Mouse (Mus musculus): ENCODE measurements at regions not wholly inside any gene's neighbourhood (a gene's known extent, or its start where the extent isn't known, plus 50 kb on each side); places are given as distances from the start of the nearest gene placed in this dataset.
A peak's percentile ranks its signal among the peaks of the same experiment; 100 is the strongest.

DNA sequence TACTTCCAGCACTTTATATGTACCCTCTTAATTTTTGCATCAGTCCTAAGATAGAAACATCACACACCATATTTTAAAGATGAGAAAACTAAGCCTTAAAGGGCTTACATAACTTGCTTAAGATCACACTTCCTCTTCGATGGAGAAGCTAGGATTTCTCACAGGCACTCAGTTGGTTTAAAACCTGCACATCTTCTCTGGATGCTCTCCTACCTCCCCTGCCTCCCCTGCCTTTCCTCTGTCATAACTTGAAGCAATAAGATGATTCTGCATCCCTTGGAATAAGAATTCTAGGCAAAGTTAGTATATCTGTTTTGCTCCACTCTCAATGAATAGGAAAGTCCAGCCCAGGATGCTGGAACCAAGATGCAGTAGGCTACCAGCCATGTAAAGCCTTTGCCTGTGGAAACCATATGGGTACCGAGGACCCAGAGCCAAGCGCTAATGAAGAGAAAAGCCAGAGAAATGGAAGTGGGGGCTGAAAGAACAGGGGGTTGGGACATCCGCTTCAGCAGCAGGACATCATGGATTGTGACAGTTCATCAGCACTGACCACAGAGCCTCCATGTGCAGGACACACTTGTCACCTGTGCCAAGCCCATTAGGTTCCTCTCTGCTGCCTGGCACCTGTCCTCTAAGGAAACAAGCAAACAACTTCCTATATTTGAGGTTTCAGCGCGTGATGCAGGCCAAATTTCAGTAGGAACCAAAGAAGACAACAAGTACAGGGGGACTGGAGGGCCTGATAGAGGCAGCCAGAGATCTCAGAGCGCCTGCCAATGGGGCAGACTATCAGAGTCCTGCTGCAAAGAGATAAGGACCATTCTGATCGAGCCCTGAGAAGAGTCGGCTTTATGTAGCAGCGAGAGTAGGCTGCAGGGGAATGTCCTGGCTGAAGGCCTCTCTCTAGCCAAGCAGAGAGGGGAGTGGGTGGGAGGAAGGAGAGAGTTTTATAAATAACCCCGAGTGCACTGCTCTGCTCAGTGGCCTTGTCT lies 60.5 kb downstream of the Ier5 start (continued):
- no peak for TF ChIP-seq KAT2A (conservative IDR thresholded peaks at IDR 0.05; ENCODE audit: low read depth, low read length)
- no peak for TF ChIP-seq CTCF (IDR thresholded peaks at IDR 0.05 in 2 of 3, conservative IDR thresholded peaks at IDR 0.05 in 1 of 3; ENCODE audit: control insufficient read depth in 1 of 3, insufficient read depth in 1 of 3, low read depth in 2 of 3, low read length in 3 of 3, poor library complexity in 1 of 3, severe bottlenecking in 1 of 3)
- peak; percentile 89 for TF ChIP-seq MYC (IDR thresholded peaks at IDR 0.05; ENCODE audit: low read depth, low read length)
- TF ChIP-seq TAL1 (IDR thresholded peaks at IDR 0.05; ENCODE audit: low read length), result peak; percentile 97
- peak; percentile 100 for TF ChIP-seq BHLHE40 (IDR thresholded peaks at IDR 0.05; ENCODE audit: borderline replicate concordance, low read depth, low read length)
- no peak for TF ChIP-seq NELFE (IDR thresholded peaks at IDR 0.05; ENCODE audit: low read depth, low read length)
- no peak for TF ChIP-seq UBTF (IDR thresholded peaks at IDR 0.05; ENCODE audit: borderline replicate concordance, insufficient read depth, low read depth, low read length)
- no peak for TF ChIP-seq ZC3H11A (IDR thresholded peaks at IDR 0.05; ENCODE audit: low read depth, low read length)

DNA sequence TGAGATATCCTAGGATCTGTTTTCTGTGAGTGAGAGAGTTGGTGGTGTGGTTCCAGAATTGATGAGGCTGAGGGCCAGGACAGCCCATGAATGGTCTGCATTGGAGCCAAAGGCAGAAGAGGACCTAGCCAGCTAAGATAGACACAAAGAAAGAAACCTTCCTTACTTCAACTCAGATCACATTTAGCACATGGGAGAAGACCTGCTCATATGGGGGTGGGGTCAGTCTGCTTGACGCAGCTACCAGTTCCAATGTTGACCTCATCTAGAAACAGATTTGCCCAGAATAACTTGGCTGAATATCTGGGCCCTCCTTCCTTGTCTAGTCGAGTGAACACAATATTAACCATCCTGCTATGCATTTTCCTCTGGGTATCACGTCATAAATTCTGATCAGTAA lies 62.0 kb downstream of the Ier5 start:
- peaks cover 5 to 23% of the 10 kb centered on the region in 2 experiments for H3K4me1 ChIP-seq (ENCODE audit: control insufficient read depth in 1 of 2, insufficient read depth in 2 of 2, low read length in 2 of 2)

DNA sequence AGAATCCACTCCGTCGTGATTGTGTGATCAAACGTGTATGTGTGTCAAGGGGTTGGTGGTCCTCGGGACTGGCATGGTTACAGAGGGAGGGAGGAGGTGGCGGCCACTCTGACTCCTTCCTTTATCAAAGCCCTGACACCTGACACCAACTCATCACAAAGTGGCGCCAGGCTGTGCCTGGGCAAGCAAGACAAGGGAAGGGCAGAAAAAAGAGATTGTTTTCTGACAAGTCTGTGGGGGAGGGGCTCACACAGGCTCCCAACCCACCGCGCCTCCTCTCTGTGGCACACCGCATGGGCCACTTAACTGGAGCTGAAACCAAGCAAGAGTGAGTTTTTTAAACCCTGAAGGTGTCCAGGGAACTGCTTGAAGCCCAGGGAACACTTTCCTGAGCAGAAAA lies 68.5 kb downstream of the Ier5 start:
- Histone ChIP-seq H3K4me3 (ENCODE audit: control insufficient read depth in 1 of 2, insufficient read depth in 1 of 2, low read depth in 2 of 2, low read length in 2 of 2) (no peak overlapping the region), H3K9ac (ENCODE audit: control insufficient read depth, low read depth, low read length, poor library complexity, severe bottlenecking) (0 out of 2 replicates have a peak overlapping the region, but pooled peaks have one; percentile 22), H3K36me3 (ENCODE audit: control insufficient read depth in 1 of 2, insufficient read depth in 2 of 2, low read length in 2 of 2) (peaks cover 0 to 14% of the 10 kb centered on the region in 2 experiments; a peak in 2 of 4 replicates), H3K79me2 (ENCODE audit: control insufficient read depth, insufficient read depth, low read length, poor library complexity) (no peaks in the 10 kb centered on the region), H3K27ac (ENCODE audit: control insufficient read depth, low read depth, low read length) (no peak overlapping the region; the same call in 1 of the 2 replicates), H3K9me3 (replicated peaks; ENCODE audit: insufficient read depth, low read length) (no peaks in the 10 kb centered on the region), H3K4me1 (ENCODE audit: control insufficient read depth in 1 of 2, insufficient read depth in 2 of 2, low read length in 2 of 2) (peaks cover 4 to 34% of the 10 kb centered on the region in 2 experiments), H3K27me3 (ENCODE audit: control insufficient read depth in 1 of 2, insufficient read depth in 2 of 2, low read length in 2 of 2) (no peaks in the 10 kb centered on the region)
- TF ChIP-seq EP300 (IDR thresholded peaks at IDR 0.05; ENCODE audit: low read depth in 1 of 2, low read length in 2 of 2) (peak; percentile 63 to 80), TAL1 (IDR thresholded peaks at IDR 0.05; ENCODE audit: low read length) (peak; percentile 86), MAFK (IDR thresholded peaks at IDR 0.05; ENCODE audit: borderline replicate concordance, low read depth, low read length) (no peak), CHD1 (IDR thresholded peaks at IDR 0.05; ENCODE audit: low read depth, low read length) (no peak), RCOR1 (IDR thresholded peaks at IDR 0.05; ENCODE audit: low read depth, low read length) (peak; percentile 41; the same call in 1 of the 2 replicates), TCF12 (IDR thresholded peaks at IDR 0.05; ENCODE audit: low read depth, low read length) (peak; percentile 83), TBP (IDR thresholded peaks at IDR 0.05; ENCODE audit: low read depth, low read length) (no peak), MAX (IDR thresholded peaks at IDR 0.05; ENCODE audit: low read length) (no peak), ZKSCAN1 (IDR thresholded peaks at IDR 0.05; ENCODE audit: low read depth, low read length) (no peak), GATA1 (IDR thresholded peaks at IDR 0.05; ENCODE audit: low read depth, low read length) (peak; percentile 48; the same call in 1 of the 2 replicates), ELF1 (IDR thresholded peaks at IDR 0.05; ENCODE audit: low read depth, low read length) (no peak)
- peak; percentile 55 for DNase-seq (ENCODE audit: low read depth, low spot score)

More for the DNA sequence above, 62.0 kb downstream of the Ier5 start:
- Histone ChIP-seq H3K27me3 (ENCODE audit: control insufficient read depth in 1 of 2, insufficient read depth in 2 of 2, low read length in 2 of 2) (no peaks in the 10 kb centered on the region), H3K36me3 (ENCODE audit: control insufficient read depth in 1 of 2, insufficient read depth in 2 of 2, low read length in 2 of 2) (peaks cover 0 to 20% of the 10 kb centered on the region in 2 experiments; a peak in 2 of 4 replicates), H3K4me3 (ENCODE audit: control insufficient read depth in 1 of 2, insufficient read depth in 1 of 2, low read depth in 2 of 2, low read length in 2 of 2) (no peak overlapping the region), H3K9me3 (replicated peaks; ENCODE audit: insufficient read depth, low read length) (no peaks in the 10 kb centered on the region), H3K9ac (ENCODE audit: control insufficient read depth, low read depth, low read length, poor library complexity, severe bottlenecking) (no peak overlapping the region), H3K79me2 (ENCODE audit: control insufficient read depth, insufficient read depth, low read length, poor library complexity) (no peaks in the 10 kb centered on the region), H3K27ac (ENCODE audit: control insufficient read depth, low read depth, low read length) (no peak overlapping the region)
- no peak for TF ChIP-seq CHD2 (IDR thresholded peaks at IDR 0.05; ENCODE audit: low read length)
- no peak for TF ChIP-seq USF1 (IDR thresholded peaks at IDR 0.05; ENCODE audit: low read depth, low read length)
- no peak for TF ChIP-seq NRF1 (IDR thresholded peaks at IDR 0.05; ENCODE audit: insufficient read depth, low read depth, low read length, poor library complexity, severe bottlenecking)
- TF ChIP-seq POLR2AphosphoS5 (IDR thresholded peaks at IDR 0.05; ENCODE audit: borderline replicate concordance, low read depth, low read length), result no peak
- no peak for TF ChIP-seq JUND (IDR thresholded peaks at IDR 0.05; ENCODE audit: low read depth, low read length)
- TF ChIP-seq ZC3H11A (IDR thresholded peaks at IDR 0.05; ENCODE audit: low read depth, low read length), result no peak
- TF ChIP-seq MAZ (IDR thresholded peaks at IDR 0.05; ENCODE audit: low read depth, low read length), result 0 out of 2 replicates have a peak, but pooled peaks have one; percentile 5
- no peak for DNase-seq (ENCODE audit: low read depth, low spot score)

Data from MEL (cell line).